Mouse (Mus musculus) megakaryocyte, adult 5-6 weeks (primary cell): ENCODE results near the gene Kcnq1. TPM values are rescaled to one million over a fixed set of nuclear protein-coding genes. Genes with fewer than 3 reads are reported as not detected.

Experiments used
- ATAC-seq: 2 replicates; pipeline ENCODE4 v1.8.0; 2016; ENCODE audit warnings: mild to moderate bottlenecking, inconsistent platforms; ENCODE audit not compliant: poor library complexity, severe bottlenecking
- total RNA-seq, 2 experiments: library from RNA; stranded (forward) in 1 of 2; stranded (reverse) in 1 of 2; fragments of 153-499, 151-499 nt in 1 of 2; fragments of 221-1000, 200-1000 nt in 1 of 2; gene quantifications; 2 replicates each; pipeline versions ENCODE4 v1.2.3 to v1.2.4; 2015 to 2017

Gene Kcnq1
- total RNA-seq, 2 experiments from 2014 or later = not detected

DNA sequence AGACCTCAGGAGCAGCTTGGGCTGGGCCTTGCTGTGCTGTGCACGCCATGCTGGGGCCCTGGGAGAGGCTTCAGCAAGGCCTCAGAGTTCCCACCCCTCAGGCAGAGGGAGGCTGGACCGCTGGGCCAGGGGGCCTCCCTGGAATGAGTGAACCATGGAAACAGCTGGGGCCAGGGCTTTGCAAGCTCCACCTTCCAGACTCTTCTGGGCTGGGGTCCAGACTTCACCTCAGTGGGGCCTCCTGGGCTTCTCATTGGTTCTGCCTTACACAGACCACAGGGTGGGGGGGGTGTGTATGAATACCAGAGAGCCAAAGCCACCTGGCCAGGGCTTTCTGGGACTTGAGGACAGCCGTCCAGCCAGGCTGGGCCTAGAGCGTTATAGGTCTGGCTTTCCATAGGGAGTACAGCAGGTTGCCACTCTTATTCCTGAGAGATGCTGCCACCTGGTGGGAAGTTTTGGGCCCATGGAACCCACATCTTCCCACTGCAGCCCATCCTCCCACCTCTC lies 19.0 kb upstream of the Kcnq1 start:
- no peak for ATAC-seq

DNA sequence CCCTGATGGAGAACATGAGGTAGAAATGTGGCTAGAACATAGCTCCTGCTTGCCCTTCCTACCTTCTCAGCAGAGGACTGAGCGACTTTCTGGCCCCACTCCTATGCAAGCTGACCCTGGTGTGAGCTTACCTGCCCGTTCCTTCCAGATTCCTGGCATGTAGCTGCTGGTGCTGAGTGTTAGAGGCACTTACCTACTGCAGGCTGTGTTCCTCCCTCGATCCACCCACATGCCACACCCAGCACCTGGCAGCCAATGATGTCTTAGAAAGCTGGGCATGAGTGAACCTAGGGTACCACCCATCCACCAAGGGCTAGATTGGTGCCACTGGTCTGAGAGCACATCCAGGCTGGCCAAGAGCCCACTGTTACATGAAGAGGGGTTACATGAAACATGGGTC lies 12.3 kb upstream of the Kcnq1 start:
- no peak for ATAC-seq

DNA sequence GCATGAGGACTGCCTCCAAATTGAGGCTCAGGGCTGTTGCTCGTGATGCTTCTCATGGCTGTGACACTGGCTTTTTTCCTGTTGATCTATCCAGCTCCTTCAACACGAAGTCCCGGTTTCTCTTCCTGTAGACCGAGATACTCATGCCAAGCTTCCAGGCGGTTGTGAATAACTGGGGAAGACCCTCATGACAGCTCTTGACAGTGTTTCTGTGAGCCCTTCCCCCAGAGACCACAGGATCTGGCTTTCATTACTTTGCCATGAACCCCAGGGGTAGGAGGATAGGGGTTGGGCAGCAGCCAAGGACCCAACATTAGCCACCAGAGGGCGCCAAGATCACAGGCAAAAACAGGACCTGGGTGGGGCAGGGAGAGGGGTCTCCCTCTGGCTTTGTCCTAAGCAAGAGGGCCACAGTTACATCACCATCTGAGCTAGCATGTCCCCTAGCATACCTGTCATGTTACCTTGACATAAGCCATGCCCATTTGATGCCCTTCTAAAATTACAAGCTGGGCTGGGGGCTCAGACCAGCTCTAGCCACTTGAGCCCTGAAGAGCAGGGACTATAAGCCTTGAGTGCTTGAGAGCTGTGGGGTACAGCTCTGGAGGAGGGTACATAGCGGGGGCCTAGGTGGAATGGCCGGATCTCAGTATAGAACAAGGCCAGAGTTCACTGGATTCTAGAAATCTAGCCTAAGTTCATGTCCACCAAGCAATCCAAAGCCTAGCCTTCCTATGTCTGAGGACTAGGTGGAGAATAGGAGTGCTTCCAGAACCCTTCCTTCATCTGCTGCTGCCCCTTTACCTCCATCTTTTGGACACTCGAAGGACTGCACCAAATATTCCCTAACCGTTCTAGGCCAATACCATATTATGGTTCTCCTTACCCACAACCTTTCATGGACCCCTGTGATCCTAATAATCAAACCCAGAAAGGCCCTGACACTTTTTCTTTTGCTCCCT lies 11.3 kb upstream of the Kcnq1 start, which contains the start of gene Trpm5:
TSS of gene Trpm5 (minus strand) at position 51 of the 962 bp plus-strand sequence.
- peak; percentile 56 for ATAC-seq

DNA sequence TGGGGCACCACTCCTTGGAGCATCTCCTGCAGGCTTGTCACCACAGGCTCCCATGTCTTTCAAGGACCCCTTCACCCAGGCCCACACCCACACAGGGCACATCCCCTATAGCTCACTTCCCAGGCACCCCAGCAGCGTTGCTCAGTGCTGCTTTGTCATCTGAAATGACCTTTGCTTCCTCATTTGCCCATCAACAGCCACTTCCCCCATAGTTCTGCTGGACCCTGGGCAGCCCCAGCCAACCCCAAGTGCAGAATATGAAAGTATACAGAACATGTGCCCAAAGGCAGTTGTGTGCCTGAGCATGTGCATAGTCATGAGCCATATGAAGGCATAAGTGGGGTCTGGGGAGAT lies 10.6 kb upstream of the Kcnq1 start:
- peak; percentile 86 for ATAC-seq

DNA sequence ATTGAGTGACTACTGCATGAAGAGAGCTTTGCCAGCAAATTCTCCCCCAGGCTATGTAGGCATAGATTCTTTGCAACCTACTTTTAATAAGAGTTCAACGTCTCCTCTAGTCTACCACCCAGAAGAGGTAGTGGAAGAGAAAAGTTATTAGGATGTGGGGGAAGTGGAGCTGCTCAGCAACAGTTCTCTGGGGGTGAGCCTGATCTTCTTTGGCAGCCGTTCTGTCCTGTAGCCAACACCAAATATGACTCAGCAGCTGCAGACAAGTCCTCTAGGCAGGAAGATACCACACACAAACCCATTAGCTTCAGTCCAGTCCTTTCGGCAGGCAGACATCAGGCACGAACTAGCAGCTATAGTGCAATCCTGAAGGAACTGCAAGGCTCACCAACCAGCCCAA lies 5.4 kb upstream of the Kcnq1 start:
- no peak for ATAC-seq

DNA sequence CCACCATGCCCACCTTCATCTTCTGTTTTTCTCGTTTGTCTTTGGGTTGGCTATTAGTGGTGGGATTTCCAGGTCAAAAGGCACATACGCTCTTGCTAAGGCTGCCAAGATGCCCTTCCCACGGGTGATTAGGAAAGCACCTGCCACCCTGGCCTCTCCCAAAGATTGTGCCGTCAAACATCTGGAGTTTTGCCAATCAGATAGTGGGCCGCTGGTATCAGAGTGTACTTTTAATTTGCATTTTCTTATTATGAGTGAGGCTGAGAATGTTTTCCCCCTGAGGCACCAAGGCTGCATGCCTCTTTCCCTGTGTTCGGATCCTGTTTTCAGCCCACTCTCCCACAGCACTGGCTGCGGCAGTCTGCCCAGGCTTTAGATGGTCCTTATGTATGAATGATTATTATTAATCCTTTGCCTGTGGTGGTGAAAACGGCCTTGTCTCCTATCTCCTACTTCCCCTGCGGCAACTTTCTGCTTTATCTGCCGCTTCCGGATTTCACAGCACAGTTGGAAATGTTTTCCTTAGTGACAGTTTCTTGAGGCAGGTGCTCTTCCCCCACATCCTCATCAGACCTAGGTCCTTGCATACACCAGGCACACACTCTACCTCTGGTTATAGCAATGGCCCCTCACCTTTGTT lies 784 bp upstream of the Kcnq1 start:
- ATAC-seq = no peak

DNA sequence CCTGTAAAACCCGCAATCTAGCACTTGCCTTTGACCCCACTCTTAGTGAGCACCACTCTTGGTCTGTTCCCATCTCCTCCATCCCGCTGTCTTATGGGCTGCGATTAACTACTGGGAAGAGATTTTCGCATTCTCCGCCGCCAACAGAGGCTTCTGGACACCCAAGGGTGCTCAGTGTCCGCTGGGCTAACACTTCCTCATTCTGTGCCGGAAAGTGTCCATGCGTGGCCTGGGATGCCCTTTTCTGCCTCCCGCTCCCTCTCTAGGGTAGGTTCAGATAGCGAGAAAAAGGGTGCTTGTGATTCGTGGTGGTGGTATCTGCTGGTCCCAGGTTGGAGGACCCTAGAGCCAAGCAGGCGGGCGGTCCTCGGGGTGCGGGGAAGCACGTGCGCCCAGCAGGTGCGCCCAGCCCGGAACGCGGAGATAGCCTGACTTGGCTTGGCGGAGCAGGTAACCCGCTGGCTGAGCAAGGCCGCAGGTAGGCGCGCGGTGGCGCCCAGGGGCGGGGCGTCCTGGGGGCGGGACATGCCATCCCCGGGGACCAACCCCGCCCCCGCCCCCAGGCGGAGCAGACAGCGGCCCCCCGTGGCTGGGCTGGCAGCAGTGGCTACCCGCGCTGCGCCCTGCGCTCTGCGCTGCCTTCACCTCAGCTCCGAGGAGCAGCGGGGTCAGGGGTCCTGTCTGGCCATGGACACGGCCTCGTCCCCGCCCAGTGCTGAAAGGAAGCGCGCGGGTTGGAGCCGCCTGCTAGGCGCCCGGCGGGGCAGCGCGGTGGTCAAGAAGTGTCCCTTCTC lies 707 bp downstream of the Kcnq1 start:
- ATAC-seq = peak; percentile 64

DNA sequence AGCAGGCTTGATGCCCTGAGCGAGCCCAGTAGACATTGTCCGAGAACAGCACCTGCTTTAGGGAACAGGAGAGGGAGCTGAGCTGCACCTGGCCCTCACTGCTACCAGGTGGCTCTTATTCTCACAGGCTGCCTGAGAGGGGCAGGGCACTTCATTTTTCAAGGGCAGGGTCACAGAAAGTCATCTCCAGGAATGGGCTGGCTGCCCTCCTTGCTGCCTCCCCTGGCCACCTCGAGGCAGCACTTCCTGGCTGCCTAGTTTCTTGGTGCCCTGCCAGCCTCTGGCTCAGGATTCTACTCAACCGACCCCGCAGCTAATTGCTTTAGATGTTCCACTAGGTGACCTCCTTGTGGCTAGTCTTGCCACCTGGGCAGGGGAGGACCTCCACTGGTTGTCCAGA lies 2.0 kb downstream of the Kcnq1 start:
- no peak for ATAC-seq

DNA sequence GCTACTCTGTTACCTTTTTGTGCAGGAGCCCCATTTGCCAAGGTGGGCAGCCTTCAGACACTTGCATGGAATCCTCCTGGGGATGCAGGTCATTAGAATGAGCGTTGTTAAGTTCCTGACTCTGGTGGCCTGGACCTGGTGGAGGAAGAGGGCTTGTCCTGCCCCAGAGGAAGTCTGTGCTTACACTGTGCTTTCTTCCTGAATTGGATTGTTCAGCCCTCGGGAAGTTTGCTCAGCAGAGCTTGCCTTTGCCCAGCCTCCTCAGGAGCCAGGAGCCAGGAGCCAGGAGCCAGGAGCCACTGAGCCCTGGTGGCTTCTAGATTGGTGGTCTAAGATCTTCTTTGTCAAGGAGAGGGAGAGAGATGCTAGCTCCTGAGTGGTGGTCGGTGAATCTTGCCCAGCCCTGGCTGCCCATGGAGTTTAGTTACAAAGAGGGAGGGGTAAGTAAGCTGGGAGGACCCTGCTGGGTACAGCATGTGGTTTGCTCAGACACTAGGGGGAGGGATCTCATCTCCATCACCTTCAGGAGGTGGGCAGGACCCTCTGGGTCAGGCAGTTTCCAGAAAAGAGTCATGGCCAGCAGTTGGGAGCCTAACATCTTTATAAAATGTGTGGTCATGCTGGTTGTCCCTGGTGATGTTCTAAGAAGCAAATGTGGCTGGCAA lies 3.0 kb downstream of the Kcnq1 start:
- no peak for ATAC-seq

DNA sequence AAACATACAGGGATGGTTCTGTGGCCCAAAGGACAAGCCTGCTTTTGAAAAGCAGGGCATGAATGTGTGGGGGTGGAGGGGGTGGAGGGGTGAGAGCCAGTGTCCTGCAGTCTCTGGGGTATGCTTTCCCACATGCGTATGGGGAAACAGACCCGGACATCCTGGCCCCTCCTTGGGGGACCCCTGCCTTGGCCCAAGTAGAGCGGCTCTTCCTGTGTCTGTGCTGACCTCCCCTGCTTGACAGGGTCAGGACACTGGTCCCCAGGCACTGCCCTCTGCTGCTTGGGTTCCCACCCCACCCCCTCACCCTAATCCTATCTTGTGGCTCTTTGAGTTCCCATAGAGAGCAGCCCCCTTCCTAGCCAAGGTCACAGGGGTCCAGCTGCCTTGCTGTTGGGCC lies 3.5 kb downstream of the Kcnq1 start:
- ATAC-seq = no peak

DNA sequence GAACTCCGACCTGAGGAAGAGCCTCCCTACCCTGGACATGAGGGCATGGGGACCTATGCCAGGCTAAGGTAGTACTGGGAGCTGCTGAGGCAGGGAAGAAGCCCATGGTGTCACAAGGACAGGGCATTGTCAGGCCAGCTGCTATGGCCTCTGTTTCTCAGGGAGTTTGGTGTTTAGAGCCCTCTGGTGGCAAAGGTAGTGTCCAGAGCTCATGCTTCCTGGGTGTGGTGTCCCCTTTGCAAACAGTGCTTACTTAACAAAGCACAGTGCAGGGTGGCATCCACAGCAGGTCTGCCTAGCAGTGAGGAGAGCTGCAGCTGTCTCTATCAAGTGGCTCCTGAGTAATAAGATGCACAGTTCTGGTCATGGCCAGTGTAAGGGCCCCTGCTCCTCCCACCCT lies 4.6 kb downstream of the Kcnq1 start:
- ATAC-seq = no peak

DNA sequence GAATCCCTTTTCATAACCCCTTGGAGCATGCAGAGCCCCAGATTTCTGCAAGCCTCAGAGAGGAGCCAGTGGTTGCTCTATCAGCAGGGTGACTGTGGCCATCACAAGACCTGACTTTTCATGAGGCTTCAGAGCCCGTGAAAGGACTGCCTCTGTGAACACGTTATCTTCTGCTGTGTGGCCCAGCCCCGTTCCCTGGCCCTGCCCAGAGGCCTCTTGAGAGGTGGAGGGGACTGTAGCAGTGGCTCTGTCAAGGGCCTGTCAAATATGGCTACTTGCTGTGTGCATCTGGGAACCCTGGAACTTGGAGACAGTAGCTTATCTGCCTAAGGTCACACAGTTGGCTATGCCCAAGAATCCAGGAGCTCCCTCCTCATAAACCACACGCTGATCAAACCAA lies 5.6 kb downstream of the Kcnq1 start:
- no peak for ATAC-seq

DNA sequence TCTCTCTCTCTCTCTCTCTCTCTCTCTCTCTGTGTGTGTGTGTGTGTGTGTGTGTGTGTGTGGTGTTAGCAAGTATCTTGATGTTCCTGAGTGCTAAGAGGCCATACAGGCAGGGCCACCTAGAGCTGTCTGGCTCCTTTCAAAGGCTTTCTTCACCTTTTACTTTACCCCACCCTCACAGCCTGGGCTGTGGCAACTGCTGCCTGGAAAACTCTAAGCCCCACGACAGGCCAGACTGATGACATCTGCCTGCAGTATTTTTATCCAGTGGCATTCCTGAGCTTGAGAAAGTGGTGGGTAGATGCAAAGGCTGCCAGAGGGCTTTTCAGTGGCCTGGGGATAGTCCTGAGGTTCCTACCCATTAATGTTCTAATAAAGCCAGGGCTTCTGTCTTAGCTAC lies 6.2 kb downstream of the Kcnq1 start:
- no peak for ATAC-seq

DNA sequence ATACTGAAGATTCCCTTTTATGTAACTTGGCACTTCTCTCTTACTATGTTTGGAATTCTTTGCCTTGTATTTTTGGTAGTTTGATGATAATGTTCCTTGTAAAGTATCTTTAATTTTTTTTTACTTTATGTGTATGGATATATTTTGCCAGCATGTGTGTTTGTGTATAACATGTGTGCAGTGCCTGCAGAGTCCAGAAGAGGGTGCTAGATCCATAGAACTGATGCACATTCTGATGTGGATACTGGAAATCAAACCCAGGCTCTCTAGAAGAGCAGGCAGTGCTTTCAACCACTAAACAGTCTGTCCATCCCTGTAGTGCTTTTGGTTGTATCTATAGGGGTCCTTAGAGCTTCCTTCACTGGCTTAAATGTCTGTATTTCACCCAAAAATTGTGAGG lies 8.6 kb downstream of the Kcnq1 start:
- ATAC-seq = no peak

DNA sequence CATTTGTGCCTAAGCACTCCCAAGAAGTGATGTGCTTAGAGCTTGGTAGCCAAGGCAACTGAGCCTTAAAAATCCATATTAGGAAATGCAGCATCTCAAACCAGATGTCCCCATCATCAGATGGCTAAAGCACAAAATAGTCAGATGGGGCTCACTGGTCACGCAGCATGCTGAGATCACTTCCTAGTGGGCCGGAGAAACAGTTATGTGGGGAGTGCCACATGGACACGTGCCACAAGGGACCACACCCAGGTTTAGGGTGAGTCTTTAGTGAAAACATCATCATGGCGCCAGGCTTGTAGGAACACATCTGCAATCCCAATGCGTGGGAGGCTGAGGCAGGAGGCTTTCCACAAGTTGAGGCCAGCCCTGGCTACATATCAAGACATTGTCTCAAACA lies 10.4 kb downstream of the Kcnq1 start:
- ATAC-seq = no peak

DNA sequence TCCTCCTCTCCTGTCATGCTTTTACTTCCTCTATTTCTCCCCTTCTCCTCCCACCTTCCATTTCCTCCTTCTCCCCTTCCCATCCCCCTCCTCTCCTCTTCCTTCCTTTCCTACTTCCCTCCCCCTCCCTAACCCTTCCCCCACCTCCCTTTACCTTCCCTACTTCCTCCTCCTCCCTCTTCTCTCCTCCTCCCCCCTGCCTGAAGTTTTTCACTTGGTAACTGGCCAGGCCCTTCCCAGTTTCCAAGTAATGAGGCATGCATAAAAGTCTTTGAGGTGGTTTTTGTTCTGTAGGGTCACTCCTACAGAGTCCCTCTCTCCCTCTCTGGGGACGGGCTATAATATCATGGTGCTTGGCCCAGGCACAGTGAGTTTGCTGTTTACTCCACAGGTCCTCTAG lies 13.2 kb downstream of the Kcnq1 start:
- peak; percentile 34 for ATAC-seq

DNA sequence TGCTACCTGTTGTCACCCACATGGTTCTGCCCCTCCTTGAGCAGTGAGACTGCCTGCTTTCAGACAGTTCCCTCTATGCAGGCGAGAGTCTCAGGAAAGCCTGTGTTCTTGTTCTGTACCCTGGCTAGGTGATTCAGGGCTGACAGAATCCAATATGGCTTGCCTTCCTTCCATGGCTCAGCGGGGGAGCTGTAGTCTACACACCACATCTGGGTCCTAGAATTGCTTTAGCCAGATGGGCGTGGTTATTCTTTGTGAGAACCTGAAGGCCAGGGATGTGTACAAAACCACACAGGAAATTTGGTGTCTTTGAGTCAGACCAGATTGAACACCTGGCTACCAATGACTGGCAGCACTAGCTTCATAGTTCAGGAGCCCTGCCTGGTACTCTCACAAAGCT lies 13.7 kb downstream of the Kcnq1 start:
- peak; percentile 13 for ATAC-seq

DNA sequence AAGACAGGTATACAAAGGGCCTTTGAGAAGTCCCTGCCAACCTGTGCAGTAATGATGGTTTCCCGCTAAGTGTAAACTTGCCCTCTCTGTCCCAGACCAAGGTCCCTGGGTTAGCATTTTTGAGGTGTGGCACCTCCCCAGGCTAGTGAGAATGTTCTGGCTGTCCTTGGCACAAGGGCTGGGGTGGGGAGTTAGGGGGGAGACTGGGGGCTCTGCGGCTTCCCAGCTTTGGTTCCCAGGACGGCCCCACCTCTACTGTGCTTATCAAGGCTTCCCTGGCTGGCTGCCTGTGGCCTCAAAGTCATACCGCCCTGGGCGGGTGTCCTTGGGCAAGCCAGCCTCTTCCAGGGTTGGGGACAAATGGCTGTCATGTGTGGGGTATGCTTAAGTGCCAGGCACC lies 16.0 kb downstream of the Kcnq1 start:
- no peak for ATAC-seq

DNA sequence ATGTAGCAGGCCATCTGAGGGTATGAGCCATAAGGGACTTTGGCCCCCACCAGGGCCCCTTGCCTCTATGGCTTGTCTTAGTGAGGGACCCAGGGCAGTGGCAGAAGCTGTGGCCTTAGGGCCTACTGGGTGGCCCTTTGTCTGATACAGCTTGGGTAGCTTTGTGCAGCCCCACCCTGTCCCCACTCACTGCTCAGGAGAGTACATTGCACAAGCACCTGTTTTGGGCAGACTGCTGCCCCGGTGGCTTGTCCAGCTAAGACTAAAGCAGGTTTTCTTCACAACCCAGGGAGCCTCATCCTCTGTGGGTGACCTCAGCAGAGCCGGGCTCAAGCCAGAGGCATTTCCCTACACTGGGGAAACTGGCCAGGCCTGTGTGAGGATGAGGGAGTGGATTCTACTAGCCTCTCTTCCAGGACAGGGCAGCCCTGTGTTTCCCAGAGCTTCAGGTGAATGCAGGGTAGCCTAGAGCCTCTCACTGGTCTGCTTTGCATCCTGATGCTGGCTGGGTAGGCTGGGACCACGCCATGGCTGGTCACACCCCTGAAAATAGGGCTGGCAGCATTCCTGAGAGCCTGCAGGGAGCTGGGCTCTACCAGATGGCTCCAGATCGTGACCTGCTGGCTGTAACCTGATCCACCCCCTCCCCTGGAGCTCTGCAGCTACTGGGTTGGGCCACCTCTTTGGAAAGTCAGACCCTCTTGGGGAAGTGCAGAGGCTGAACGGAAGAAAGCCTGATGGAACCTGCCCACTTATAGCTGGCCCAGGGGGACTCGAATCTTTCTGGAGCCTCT lies 17.9 kb downstream of the Kcnq1 start:
- no peak for ATAC-seq

DNA sequence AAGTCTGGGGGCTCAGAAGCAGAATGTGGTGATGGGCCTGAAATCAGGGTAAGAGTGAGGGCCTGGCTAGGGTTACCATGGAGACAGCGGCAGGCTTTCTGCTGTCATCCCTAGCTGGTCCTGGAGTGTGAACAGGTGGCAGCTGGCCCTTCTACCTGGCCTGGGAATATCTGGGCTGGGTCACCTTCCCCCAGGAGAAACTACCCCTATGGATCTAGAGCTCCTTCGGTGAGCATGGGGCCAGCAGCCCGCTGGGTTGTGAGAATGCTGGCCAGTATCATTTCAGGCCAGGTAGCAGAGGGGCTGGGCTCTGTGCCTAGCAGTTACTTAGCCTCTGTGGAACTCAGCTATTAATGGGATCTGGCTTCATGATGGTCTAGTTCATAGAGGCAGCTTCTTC lies 18.7 kb downstream of the Kcnq1 start:
- no peak for ATAC-seq
